Mouse (Mus musculus): ENCODE measurements around the gene Ubxn6.

Gene Ubxn6

GRCm38 (mm10) chr17:56027801-56028441 is 46.9 kb downstream of the Ubxn6 start:
- peak; percentile 15; the same call in 1 of the 2 replicates for ATAC-seq (ENCODE audit: insufficient number of reproducible peaks, low FRiP score, low TSS enrichment)

GRCm38 (mm10) chr17:56026881-56027280 is 47.9 kb downstream of the Ubxn6 start:
- no peak for ATAC-seq (ENCODE audit: insufficient number of reproducible peaks, low FRiP score, low TSS enrichment)

GRCm38 (mm10) chr17:56026303-56026702 is 48.5 kb downstream of the Ubxn6 start:
- ATAC-seq (ENCODE audit: insufficient number of reproducible peaks, low FRiP score, low TSS enrichment): no peak

- no peak for ATAC-seq (ENCODE audit: insufficient number of reproducible peaks, low FRiP score, low TSS enrichment)
Measured at GRCm38 (mm10) chr17:56024931-56025330, 49.9 kb downstream of the Ubxn6 start.

- no peak for ATAC-seq (ENCODE audit: insufficient number of reproducible peaks, low FRiP score, low TSS enrichment)
Measured at GRCm38 (mm10) chr17:56024476-56024875, 50.4 kb downstream of the Ubxn6 start.

- ATAC-seq (ENCODE audit: insufficient number of reproducible peaks, low FRiP score, low TSS enrichment): no peak
Measured at GRCm38 (mm10) chr17:56023386-56023785, 51.4 kb downstream of the Ubxn6 start.

- no peak for ATAC-seq (ENCODE audit: insufficient number of reproducible peaks, low FRiP score, low TSS enrichment)
Measured at GRCm38 (mm10) chr17:56022989-56023290, 51.9 kb downstream of the Ubxn6 start.

GRCm38 (mm10) chr17:56022131-56022988 is 52.5 kb downstream of the Ubxn6 start:
- 0 out of 2 replicates have a peak, but pooled peaks have one; percentile 16 for ATAC-seq (ENCODE audit: insufficient number of reproducible peaks, low FRiP score, low TSS enrichment)

- ATAC-seq (ENCODE audit: insufficient number of reproducible peaks, low FRiP score, low TSS enrichment): no peak
Measured at GRCm38 (mm10) chr17:56021161-56021910, 53.5 kb downstream of the Ubxn6 start.

GRCm38 (mm10) chr17:56020400-56021084 is 54.3 kb downstream of the Ubxn6 start:
- no peak for ATAC-seq (ENCODE audit: insufficient number of reproducible peaks, low FRiP score, low TSS enrichment)

- peak; percentile 64; the same call in 1 of the 2 replicates for ATAC-seq (ENCODE audit: insufficient number of reproducible peaks, low FRiP score, low TSS enrichment)
Measured at GRCm38 (mm10) chr17:56018347-56019131, 56.3 kb downstream of the Ubxn6 start.

- no peak for ATAC-seq (ENCODE audit: insufficient number of reproducible peaks, low FRiP score, low TSS enrichment)
Measured at GRCm38 (mm10) chr17:56017848-56018247, 57.0 kb downstream of the Ubxn6 start.
